22 mouse cellular contexts compared by ENCODE assay signal in the genomic region with DNA sequence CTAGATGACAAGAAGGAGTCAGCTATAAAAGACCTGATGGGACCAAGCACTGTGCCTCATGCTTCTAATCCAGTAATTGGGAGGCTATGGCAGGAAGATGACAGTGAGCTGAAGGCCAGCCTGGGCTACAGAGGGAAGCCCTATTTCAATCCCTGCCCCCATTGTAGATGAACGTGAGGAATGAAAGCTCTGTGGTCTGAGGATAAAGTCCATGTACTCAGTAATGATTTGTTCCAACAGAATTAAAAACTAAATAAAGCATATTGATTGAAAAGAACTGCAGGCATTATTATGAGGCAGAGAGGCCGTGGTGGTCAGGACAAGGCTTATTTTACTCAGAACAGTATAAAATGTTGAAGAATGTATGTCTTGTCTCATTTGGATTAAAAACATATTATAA. TPM values are rescaled to one million over a fixed set of nuclear protein-coding genes. Genes with fewer than 3 reads are reported as not detected.
DNase-seq lines count a peak whose midpoint lies in the region; ATAC-seq and TF ChIP-seq lines count a peak whose summit lies in the region.
"Had no signal": no experiment of that assay in that cellular context is flagged by ENCODE, and none has a peak within 500 bp of the region (broad histone marks: within the 10 kb centered on the region; RNA-seq: fewer than 3 reads in every experiment).

No protein-coding gene starts in this region.

- H3K27me3 ChIP-seq in heart, embryonic 11.5 days (ENCODE audit: control insufficient read depth, insufficient read depth, low read length), result no peaks in the 10 kb centered on the region
- H3K27me3 ChIP-seq in liver, adult 2 months (ENCODE audit: control insufficient read depth, insufficient read depth, low read length), result no peaks in the 10 kb centered on the region
- H3K27me3 ChIP-seq in liver, postnatal 0 days (ENCODE audit: insufficient read depth, low read length), result no peaks in the 10 kb centered on the region
- no peaks in the 10 kb centered on the region for H3K27me3 ChIP-seq in liver, embryonic 12.5 days (replicated peaks)
- H3K27me3 ChIP-seq: CH12.LX, Patski had no signal

- no peaks in the 10 kb centered on the region for H3K4me1 ChIP-seq in heart, embryonic 11.5 days (ENCODE audit: control insufficient read depth, insufficient read depth, low read length)
- peaks cover 21% of the 10 kb centered on the region for H3K4me1 ChIP-seq in liver, adult 2 months (ENCODE audit: control insufficient read depth, insufficient read depth, low read length)
- peaks cover 9% of the 10 kb centered on the region; the same call in 1 of the 2 replicates for H3K4me1 ChIP-seq in liver, postnatal 0 days (ENCODE audit: insufficient read depth)
- H3K4me1 ChIP-seq in liver, embryonic 12.5 days, result no peaks in the 10 kb centered on the region

- no peak for TF ChIP-seq POLR2A in liver, adult 2 months (IDR thresholded peaks at IDR 0.05; ENCODE audit: extremely low read depth, insufficient read depth, low read length)

- H3K36me3 ChIP-seq in heart, embryonic 11.5 days (ENCODE audit: control insufficient read depth, insufficient read depth, low read length), result no peaks in the 10 kb centered on the region
- no peaks in the 10 kb centered on the region for H3K36me3 ChIP-seq in liver, adult 2 months (ENCODE audit: control insufficient read depth, insufficient read depth, low read length)
- 0 out of 2 replicates have a peak, but pooled peaks cover 4% of the 10 kb centered on the region for H3K36me3 ChIP-seq in liver, postnatal 0 days (replicated peaks; ENCODE audit: insufficient read depth, low read length)
- H3K36me3 ChIP-seq in liver, embryonic 12.5 days, result peaks cover 2% of the 10 kb centered on the region; the same call in 1 of the 2 replicates

- H3K27ac ChIP-seq in heart, embryonic 11.5 days (ENCODE audit: low read depth, low read length), result no peak overlapping the region
- H3K27ac ChIP-seq in liver, adult 2 months (replicated peaks; ENCODE audit: insufficient read depth, low read depth, low read length), result peak overlapping the region; percentile 78
- H3K27ac ChIP-seq in liver, postnatal 0 days (ENCODE audit: low read depth), result peak overlapping the region; percentile 64
- no peak overlapping the region for H3K27ac ChIP-seq in liver, embryonic 12.5 days

- DNase-seq in heart, adult 11 months, result peak; percentile 44
- DNase-seq in liver, adult 2 months (ENCODE audit: extremely low read depth, low read depth, low spot score), result peak; percentile 90
- no peak for DNase-seq in liver
- DNase-seq in liver, postnatal 0 days, result no peak
- DNase-seq: adrenal gland, adult 2 months; adrenal gland, adult 8-10 months; adrenal gland, postnatal 10 days; adrenal gland, postnatal 14 days; adrenal gland, postnatal 25 days; adrenal gland, postnatal 36 days; B cell, adult 2 months; cerebellum, adult 11 months; cerebellum, adult 11-12 months; cerebellum, adult 18-20 months had no signal

- no peak overlapping the region for H3K4me2 ChIP-seq in heart, embryonic 11.5 days
- H3K4me2 ChIP-seq in liver, postnatal 0 days (ENCODE audit: low read depth, low read length), result peak overlapping the region; percentile 41
- no peak overlapping the region for H3K4me2 ChIP-seq in liver, embryonic 12.5 days

- 86% methylated on average over 2 of the region's 2 CpGs for WGBS in heart, embryonic 11.5 days (ENCODE audit: insufficient replicate concordance)
- WGBS in liver, adult 2 months, result 19% methylated on average over 2 of the region's 2 CpGs
- 55% methylated on average over 2 of the region's 2 CpGs for WGBS in liver, postnatal 0 days (ENCODE audit: insufficient replicate concordance)
- WGBS in liver, embryonic 12.5 days (ENCODE audit: insufficient replicate concordance), result 71% methylated on average over 2 of the region's 2 CpGs

- no peak overlapping the region for H3K4me3 ChIP-seq in heart, embryonic 11.5 days (ENCODE audit: low read depth, low read length)
- H3K4me3 ChIP-seq in liver, adult 2 months (ENCODE audit: insufficient read depth, low read depth, low read length), result no peak overlapping the region
- H3K4me3 ChIP-seq in liver, postnatal 0 days (ENCODE audit: low read depth, low read length), result no peak overlapping the region
- H3K4me3 ChIP-seq in liver, embryonic 12.5 days, result no peak overlapping the region

- H3K9ac ChIP-seq in heart, embryonic 11.5 days (ENCODE audit: low read depth, low read length), result no peak overlapping the region
- no peak overlapping the region for H3K9ac ChIP-seq in liver, adult 2 months (ENCODE audit: low read depth, low read length)
- H3K9ac ChIP-seq in liver, postnatal 0 days (replicated peaks), result no peak overlapping the region
- no peak overlapping the region for H3K9ac ChIP-seq in liver, embryonic 12.5 days

- no peak for ATAC-seq in heart, embryonic 11.5 days (replicated peaks; ENCODE audit: insufficient number of reproducible peaks, low FRiP score, low TSS enrichment)
- peak; percentile 72 for ATAC-seq in liver, postnatal 0 days
- no peak for ATAC-seq in liver, embryonic 12.5 days
- ATAC-seq: activated CD4-positive, CD25-positive, alpha-beta regulatory T cell, adult 4 months; CD4-positive, CD25-positive, alpha-beta regulatory T cell, adult 4 months; Patski had no signal

- H3K9me3 ChIP-seq in heart, embryonic 11.5 days (replicated peaks; ENCODE audit: control insufficient read depth, low read length), result no peaks in the 10 kb centered on the region
- H3K9me3 ChIP-seq in liver, postnatal 0 days (ENCODE audit: low read length), result no peaks in the 10 kb centered on the region
- no peaks in the 10 kb centered on the region for H3K9me3 ChIP-seq in liver, embryonic 12.5 days (replicated peaks)
- H3K9me3 ChIP-seq: G1E had no signal

- TF ChIP-seq EP300 in liver, postnatal 0 days (IDR thresholded peaks at IDR 0.05; ENCODE audit: low read depth), result no peak

- peaks cover 16% of the 10 kb centered on the region; the same call in 1 of the 2 replicates for H3K79me2 ChIP-seq in liver, adult 2 months (ENCODE audit: control insufficient read depth, insufficient read depth, low read length)

- no peak for TF ChIP-seq CTCF in liver, adult 2 months (IDR thresholded peaks at IDR 0.05; ENCODE audit: low read depth, low read length)
- no peak for TF ChIP-seq CTCF in liver, postnatal 0 days (IDR thresholded peaks at IDR 0.05; ENCODE audit: low read depth)

RNA-seq across cellular contexts. Expression of a gene that starts 47.0 kb away (rescaled TPM):
- polyA plus RNA-seq in heart, embryonic 11.5 days (2014; fragmentation: Nextera tagmentation; extraction: Ambion mirVana), result 81.2 and 82.3 TPM in 2 replicates
- 39.3 and 48.7 TPM in 2 replicates for total RNA-seq in liver, adult 2 months (2014; rRNA removed)
- polyA plus RNA-seq in liver, adult 2 months (2012; rRNA removed), result 43.9 and 64.1 TPM in 2 replicates
- polyA plus RNA-seq in liver, postnatal 0 days (2015; fragmentation: Nextera tagmentation; extraction: Ambion mirVana), result 42.4 and 53.2 TPM in 2 replicates
- 90.8 and 105 TPM in 2 replicates for polyA plus RNA-seq in liver, embryonic 12.5 days (2016; fragmentation: Nextera tagmentation; extraction: Ambion mirVana)

RNA-seq across cellular contexts. Expression of a gene that starts 53.5 kb away (rescaled TPM):
- 0.24 and 0.39 TPM in 2 replicates for polyA plus RNA-seq in heart, embryonic 11.5 days (2014; fragmentation: Nextera tagmentation; extraction: Ambion mirVana)
- total RNA-seq in liver, adult 2 months (2014; rRNA removed), result not detected in 2 replicates
- polyA plus RNA-seq in liver, adult 2 months (2012; rRNA removed), result 0.05 TPM in 1 of 2 replicates, not detected in the other
- polyA plus RNA-seq in liver, postnatal 0 days (2015; fragmentation: Nextera tagmentation; extraction: Ambion mirVana), result not detected in 2 replicates
- 0.14 and 0.24 TPM in 2 replicates for polyA plus RNA-seq in liver, embryonic 12.5 days (2016; fragmentation: Nextera tagmentation; extraction: Ambion mirVana)
- total RNA-seq: MEL had no signal
- polyA plus RNA-seq: activated CD4-positive, CD25-positive, alpha-beta regulatory T cell, adult 4 months; CD4-positive, CD25-positive, alpha-beta regulatory T cell, adult 4 months; G1E had no signal

Comparison
In these comparisons a context has a peak if more than half of its experiments do, and no peak if none do; other contexts are left out.
1. DNase-seq: peak in heart, adult 11 months (single experiment) and liver, adult 2 months (single experiment); none in liver (single experiment) and liver, postnatal 0 days (single experiment).
2. H3K27ac ChIP-seq: peak in liver, adult 2 months (single experiment) and liver, postnatal 0 days (single experiment); none in heart, embryonic 11.5 days (single experiment) and liver, embryonic 12.5 days (single experiment).